Mouse (Mus musculus): Measurements from ENCODE around the gene Angpt4. TPM values are rescaled to one million over a fixed set of nuclear protein-coding genes. Genes with fewer than 3 reads are reported as not detected.

Gene Angpt4
- polyA plus RNA-seq, 1 experiment = 0.10 TPM

DNA sequence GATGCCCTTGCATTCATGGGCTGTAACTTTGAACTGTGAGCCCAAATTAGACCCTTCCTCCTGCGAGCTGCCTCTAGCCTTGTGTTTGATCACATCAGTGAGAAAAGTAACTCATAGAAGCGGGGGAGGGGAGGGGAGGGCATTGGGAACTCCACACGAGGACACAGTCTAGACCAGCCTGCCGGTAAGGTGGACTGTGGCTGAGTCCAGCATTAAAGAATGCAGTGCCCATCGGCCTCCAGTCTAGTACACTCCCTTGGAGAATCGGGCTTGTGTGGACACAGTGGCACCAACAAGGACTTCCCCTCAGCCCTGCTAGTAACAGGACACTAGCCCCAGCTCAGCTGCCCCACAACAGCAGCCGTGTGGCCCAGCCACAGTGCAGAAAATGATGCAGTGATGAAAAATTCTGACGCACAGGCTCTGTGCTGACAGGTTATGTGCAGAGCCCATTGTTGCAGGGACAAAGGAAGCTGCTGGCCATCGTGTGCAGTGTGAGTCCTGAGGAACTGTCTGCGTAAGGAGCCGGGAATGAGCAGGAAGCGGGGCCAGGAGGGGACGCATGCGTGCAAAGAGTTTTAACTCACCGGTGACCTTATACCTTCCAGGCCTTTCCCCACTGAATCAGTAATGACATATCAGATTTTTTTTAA is 17.8 kb upstream of the Angpt4 start:
- Histone ChIP-seq H3K4me1 (ENCODE audit: control insufficient read depth, insufficient read depth, low read length) (no peaks in the 10 kb centered on the region), H3K4me3 (ENCODE audit: insufficient read depth, low read length) (no peak overlapping the region), H3K27ac (ENCODE audit: insufficient read depth, low read length) (no peak overlapping the region)
- no peak for TF ChIP-seq POLR2A (IDR thresholded peaks at IDR 0.05; ENCODE audit: extremely low read depth, insufficient read depth, low read length)
- no peak for TF ChIP-seq CTCF (IDR thresholded peaks at IDR 0.05; ENCODE audit: extremely low read depth, insufficient read depth, low read length)

DNA sequence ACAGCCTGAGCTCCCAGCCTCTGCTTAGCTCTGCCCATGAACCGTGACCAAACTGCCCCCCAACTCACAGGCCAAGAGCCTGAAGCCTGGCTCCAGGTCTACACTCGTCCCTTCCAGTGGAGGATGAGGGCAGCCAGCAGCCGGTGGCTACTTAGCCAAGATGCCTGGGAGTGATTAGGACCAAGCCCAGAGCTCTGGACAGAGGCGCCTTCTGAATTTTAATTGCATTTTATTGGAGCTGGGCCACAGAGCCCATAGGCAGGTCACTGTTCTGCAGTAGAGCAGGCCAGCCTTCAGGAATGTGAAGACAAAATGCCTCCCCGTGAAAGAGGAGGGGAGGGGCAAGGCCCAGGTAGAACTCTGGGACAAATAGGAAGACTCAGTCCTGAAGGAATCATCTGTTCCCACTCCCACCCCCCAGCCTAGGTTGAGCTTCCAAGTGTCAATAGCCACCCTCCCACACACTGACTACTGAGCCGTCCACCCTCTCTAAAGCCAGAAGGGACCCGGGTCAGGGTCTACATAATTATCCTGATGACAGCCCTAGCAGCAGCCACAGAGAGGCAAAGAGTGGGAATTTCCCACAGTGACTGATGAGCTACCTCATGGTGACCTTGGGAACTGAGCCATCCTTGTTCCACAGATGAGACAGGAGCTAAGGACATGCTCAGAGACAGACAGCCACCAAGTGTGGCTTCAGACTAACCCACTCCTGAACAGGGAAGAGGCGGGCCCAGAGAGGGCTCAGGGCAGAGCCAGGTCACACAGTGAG is 16.6 kb upstream of the Angpt4 start:
- no peak overlapping the region for H3K4me3 ChIP-seq (ENCODE audit: insufficient read depth, low read length)
- no peak for TF ChIP-seq CTCF (IDR thresholded peaks at IDR 0.05; ENCODE audit: extremely low read depth, insufficient read depth, low read length)
- TF ChIP-seq POLR2A (IDR thresholded peaks at IDR 0.05; ENCODE audit: extremely low read depth, insufficient read depth, low read length) = no peak
- H3K4me1 ChIP-seq (ENCODE audit: control insufficient read depth, insufficient read depth, low read length) = no peaks in the 10 kb centered on the region
- H3K27ac ChIP-seq (ENCODE audit: insufficient read depth, low read length) = no peak overlapping the region

GRCm38 (mm10) chr2:151895911-151896310 is 15.1 kb upstream of the Angpt4 start:
- no peaks in the 10 kb centered on the region for H3K4me1 ChIP-seq (ENCODE audit: control insufficient read depth, insufficient read depth, low read length)
- H3K4me3 ChIP-seq (ENCODE audit: insufficient read depth, low read length) = no peak overlapping the region
- TF ChIP-seq POLR2A (IDR thresholded peaks at IDR 0.05; ENCODE audit: extremely low read depth, insufficient read depth, low read length) (no peak), CTCF (IDR thresholded peaks at IDR 0.05; ENCODE audit: extremely low read depth, insufficient read depth, low read length) (no peak)
- H3K27ac ChIP-seq (ENCODE audit: insufficient read depth, low read length) = no peak overlapping the region

- no peak overlapping the region for H3K27ac ChIP-seq (ENCODE audit: insufficient read depth, low read length)
- TF ChIP-seq POLR2A (IDR thresholded peaks at IDR 0.05; ENCODE audit: extremely low read depth, insufficient read depth, low read length) = no peak
- no peak for TF ChIP-seq CTCF (IDR thresholded peaks at IDR 0.05; ENCODE audit: extremely low read depth, insufficient read depth, low read length)
- H3K4me1 ChIP-seq (ENCODE audit: control insufficient read depth, insufficient read depth, low read length) = no peaks in the 10 kb centered on the region
- no peak overlapping the region for H3K4me3 ChIP-seq (ENCODE audit: insufficient read depth, low read length)
These were observed 12.9 kb upstream of the Angpt4 start for GRCm38 (mm10) chr2:151898106-151898505.

DNA sequence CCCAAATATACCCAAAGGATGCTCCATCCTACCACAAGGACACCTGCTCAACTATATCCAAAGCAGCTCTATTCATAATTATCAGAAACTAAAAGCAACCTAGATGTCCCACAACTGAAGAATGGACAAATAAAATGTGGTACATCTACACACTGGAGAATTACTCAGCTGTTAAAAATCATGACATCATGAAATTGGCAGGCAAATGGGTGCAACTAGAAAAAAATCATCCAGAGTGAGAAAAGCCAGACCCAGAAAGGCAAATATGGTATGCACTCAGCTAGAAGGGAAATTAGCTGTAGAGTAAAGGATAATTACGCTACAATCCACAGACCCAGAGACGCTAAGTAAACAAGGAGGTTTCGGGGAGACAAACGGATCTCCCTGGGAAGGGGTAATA is 10.2 kb upstream of the Angpt4 start:
- no peak overlapping the region for H3K27ac ChIP-seq (ENCODE audit: insufficient read depth, low read length)
- H3K4me1 ChIP-seq (ENCODE audit: control insufficient read depth, insufficient read depth, low read length) = no peaks in the 10 kb centered on the region
- no peak overlapping the region for H3K4me3 ChIP-seq (ENCODE audit: insufficient read depth, low read length)
- no peak for TF ChIP-seq CTCF (IDR thresholded peaks at IDR 0.05; ENCODE audit: extremely low read depth, insufficient read depth, low read length)
- TF ChIP-seq POLR2A (IDR thresholded peaks at IDR 0.05; ENCODE audit: extremely low read depth, insufficient read depth, low read length) = no peak

- TF ChIP-seq CTCF (IDR thresholded peaks at IDR 0.05; ENCODE audit: extremely low read depth, insufficient read depth, low read length) (no peak), POLR2A (IDR thresholded peaks at IDR 0.05; ENCODE audit: extremely low read depth, insufficient read depth, low read length) (no peak)
These were observed 7.7 kb upstream of the Angpt4 start for GRCm38 (mm10) chr2:151903267-151903666.

GRCm38 (mm10) chr2:151903933-151904332 is 7.1 kb upstream of the Angpt4 start:
- no peak overlapping the region for H3K4me3 ChIP-seq (ENCODE audit: insufficient read depth, low read length)
- H3K27ac ChIP-seq (ENCODE audit: insufficient read depth, low read length) = no peak overlapping the region
- H3K4me1 ChIP-seq (ENCODE audit: control insufficient read depth, insufficient read depth, low read length) = no peaks in the 10 kb centered on the region
- TF ChIP-seq POLR2A (IDR thresholded peaks at IDR 0.05; ENCODE audit: extremely low read depth, insufficient read depth, low read length) = no peak
- TF ChIP-seq CTCF (IDR thresholded peaks at IDR 0.05; ENCODE audit: extremely low read depth, insufficient read depth, low read length) = no peak

More at GRCm38 (mm10) chr2:151903267-151903666, 7.7 kb upstream of the Angpt4 start:
- Histone ChIP-seq H3K27ac (ENCODE audit: insufficient read depth, low read length) (no peak overlapping the region), H3K4me1 (ENCODE audit: control insufficient read depth, insufficient read depth, low read length) (no peaks in the 10 kb centered on the region), H3K4me3 (ENCODE audit: insufficient read depth, low read length) (no peak overlapping the region)

DNA sequence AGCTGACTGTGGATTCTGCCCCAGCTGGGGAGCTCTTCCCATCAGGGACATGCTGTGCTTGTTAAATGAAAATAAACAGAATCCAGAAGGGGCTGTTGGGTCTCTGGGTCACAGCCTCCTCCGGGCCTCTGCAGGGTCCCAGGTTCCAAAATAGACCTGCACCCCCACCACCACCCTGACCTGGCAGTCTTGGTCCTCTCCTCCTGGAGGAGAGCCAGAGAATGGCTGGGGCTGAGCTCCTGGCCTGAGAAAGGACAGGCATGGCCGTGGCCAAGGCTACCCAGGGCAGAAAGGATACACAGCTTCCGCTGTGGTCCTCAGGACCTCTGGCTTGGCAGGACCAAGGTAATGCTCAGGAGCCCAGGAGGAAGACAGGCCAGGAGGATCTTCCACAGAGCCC is 6.4 kb upstream of the Angpt4 start:
- Histone ChIP-seq H3K4me1 (ENCODE audit: control insufficient read depth, insufficient read depth, low read length) (no peaks in the 10 kb centered on the region), H3K27ac (ENCODE audit: insufficient read depth, low read length) (no peak overlapping the region), H3K4me3 (ENCODE audit: insufficient read depth, low read length) (no peak overlapping the region)
- TF ChIP-seq POLR2A (IDR thresholded peaks at IDR 0.05; ENCODE audit: extremely low read depth, insufficient read depth, low read length) = no peak
- TF ChIP-seq CTCF (IDR thresholded peaks at IDR 0.05; ENCODE audit: extremely low read depth, insufficient read depth, low read length) = no peak

- TF ChIP-seq CTCF (IDR thresholded peaks at IDR 0.05; ENCODE audit: extremely low read depth, insufficient read depth, low read length) (no peak), POLR2A (IDR thresholded peaks at IDR 0.05; ENCODE audit: extremely low read depth, insufficient read depth, low read length) (no peak)
- H3K27ac ChIP-seq (ENCODE audit: insufficient read depth, low read length) = no peak overlapping the region
- no peaks in the 10 kb centered on the region for H3K4me1 ChIP-seq (ENCODE audit: control insufficient read depth, insufficient read depth, low read length)
- no peak overlapping the region for H3K4me3 ChIP-seq (ENCODE audit: insufficient read depth, low read length)
These were observed 4.0 kb upstream of the Angpt4 start for GRCm38 (mm10) chr2:151907020-151907419.

DNA sequence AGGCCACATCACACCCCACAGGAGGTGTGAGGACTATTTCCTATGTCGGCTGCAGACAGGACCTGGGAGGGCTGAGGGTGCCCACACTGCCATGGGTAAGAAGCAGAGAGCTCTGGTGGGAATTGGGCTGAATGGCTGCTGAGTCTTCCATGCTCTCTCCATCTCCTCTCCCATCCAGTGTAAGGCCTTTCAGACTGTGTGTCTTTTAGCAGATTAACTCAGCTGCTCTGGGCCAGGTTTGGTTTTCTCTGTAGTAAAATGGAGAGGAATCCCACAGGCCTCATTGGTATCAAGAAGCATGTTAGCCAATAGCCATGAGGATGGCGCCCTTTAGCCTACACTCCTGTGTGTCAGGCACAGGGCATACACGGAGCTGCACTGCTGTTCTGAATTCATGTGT is 1.6 kb upstream of the Angpt4 start:
- TF ChIP-seq CTCF (IDR thresholded peaks at IDR 0.05; ENCODE audit: extremely low read depth, insufficient read depth, low read length) (no peak), POLR2A (IDR thresholded peaks at IDR 0.05; ENCODE audit: extremely low read depth, insufficient read depth, low read length) (no peak)
- Histone ChIP-seq H3K4me3 (ENCODE audit: insufficient read depth, low read length) (no peak overlapping the region), H3K4me1 (ENCODE audit: control insufficient read depth, insufficient read depth, low read length) (no peaks in the 10 kb centered on the region), H3K27ac (ENCODE audit: insufficient read depth, low read length) (no peak overlapping the region)
